In the genomic region with DNA sequence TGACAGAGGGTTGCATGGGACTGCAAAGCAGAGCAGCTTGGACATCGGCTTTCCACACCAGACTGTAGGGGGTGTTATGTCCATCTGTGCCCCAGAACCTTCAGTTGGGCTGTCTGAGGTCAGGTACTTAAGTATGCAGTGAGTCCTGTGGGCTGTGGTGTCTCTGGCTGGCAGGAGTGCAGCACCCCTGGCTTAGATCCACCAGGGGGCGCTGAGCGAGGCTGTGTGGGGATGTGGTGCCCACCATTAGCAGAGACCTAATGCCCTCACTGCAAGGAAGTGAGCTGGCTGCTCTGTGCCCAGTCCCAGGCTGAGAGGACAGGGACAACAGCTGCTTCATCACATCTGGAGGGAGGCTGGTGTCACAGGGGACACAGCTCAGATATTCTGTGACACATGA, we compare ENCODE assay signal across 9 mouse cellular contexts.
A peak's percentile ranks its signal among the peaks of the same experiment; 100 is the strongest.
DNase-seq lines count a peak whose midpoint lies in the region; ATAC-seq and TF ChIP-seq lines count a peak whose summit lies in the region.
"Had no signal": no experiment of that assay in that cellular context is flagged by ENCODE, and none has a peak within 500 bp of the region (broad histone marks: within the 10 kb centered on the region; RNA-seq: fewer than 3 reads in every experiment).

No protein-coding gene starts in this region.

- TF ChIP-seq CTCF in ES-Bruce4 (IDR thresholded peaks at IDR 0.05; ENCODE audit: low read depth, low read length) = peak; percentile 91

- ATAC-seq in heart, embryonic 13.5 days (ENCODE audit: extremely low read depth, insufficient number of reproducible peaks, low FRiP score, low TSS enrichment) = no peak
- ATAC-seq in limb, embryonic 14.5 days (ENCODE audit: low FRiP score, low read depth) = peak; percentile 36; the same call in 1 of the 2 replicates
- ATAC-seq in frontal cortex, adult (ENCODE audit: low TSS enrichment) = no peak

- TF ChIP-seq POLR2A in ES-Bruce4 (IDR thresholded peaks at IDR 0.05; ENCODE audit: insufficient read depth, low read length) = no peak
- no peak for TF ChIP-seq POLR2A in limb, embryonic 14.5 days (IDR thresholded peaks at IDR 0.05; ENCODE audit: borderline replicate concordance, extremely low read depth, insufficient read depth, insufficient read length)

- no peak for TF ChIP-seq EP300 in ES-Bruce4 (IDR thresholded peaks at IDR 0.05; ENCODE audit: insufficient read depth, low read depth, low read length)

- no peaks in the 10 kb centered on the region for H3K27me3 ChIP-seq in ES-Bruce4 (ENCODE audit: control insufficient read depth, insufficient read depth, low read length, poor library complexity, severe bottlenecking)
- H3K27me3 ChIP-seq in heart, embryonic 13.5 days (replicated peaks) = no peaks in the 10 kb centered on the region; the same call in 1 of the 2 replicates
- no peaks in the 10 kb centered on the region for H3K27me3 ChIP-seq in limb, embryonic 14.5 days (ENCODE audit: control insufficient read depth, insufficient read depth, low read length)

- no peak overlapping the region for H3K4me2 ChIP-seq in heart, embryonic 13.5 days
- H3K4me2 ChIP-seq in limb, embryonic 14.5 days (replicated peaks; ENCODE audit: low read depth, low read length, severe bottlenecking) = no peak overlapping the region

- no peak overlapping the region for H3K4me3 ChIP-seq in ES-Bruce4 (ENCODE audit: low read depth, low read length)
- H3K4me3 ChIP-seq in heart, embryonic 13.5 days = no peak overlapping the region
- H3K4me3 ChIP-seq in limb, embryonic 14.5 days (replicated peaks; ENCODE audit: low read length) = no peak overlapping the region
- H3K4me3 ChIP-seq: erythroblast, embryonic 14.5 days had no signal

- DNase-seq in layer of hippocampus, adult 11-12 months (ENCODE audit: low spot score) = peak; percentile 54
- DNase-seq in layer of hippocampus, postnatal 36 days = no peak
- DNase-seq in cerebellum, adult 9-11 months = peak; percentile 65
- DNase-seq in limb, embryonic 14.5 days (ENCODE audit: low spot score) = no peak
- peak; percentile 21 to 49 for DNase-seq in natural killer cell, adult 2 months (ENCODE audit: low spot score in 2 of 2)

- H3K36me3 ChIP-seq in ES-Bruce4 (ENCODE audit: control insufficient read depth, insufficient read depth, low read length, poor library complexity, severe bottlenecking) = no peaks in the 10 kb centered on the region
- H3K36me3 ChIP-seq in heart, embryonic 13.5 days = peaks cover 2% of the 10 kb centered on the region; the same call in 1 of the 2 replicates
- no peaks in the 10 kb centered on the region for H3K36me3 ChIP-seq in limb, embryonic 14.5 days (ENCODE audit: control insufficient read depth, insufficient read depth, low read length)

- no peaks in the 10 kb centered on the region for H3K9me3 ChIP-seq in ES-Bruce4 (replicated peaks; ENCODE audit: control insufficient read depth, insufficient read depth, low read length, poor library complexity, severe bottlenecking)
- no peaks in the 10 kb centered on the region for H3K9me3 ChIP-seq in heart, embryonic 13.5 days
- no peaks in the 10 kb centered on the region for H3K9me3 ChIP-seq in limb, embryonic 14.5 days (ENCODE audit: control insufficient read depth, low read length)

- H3K27ac ChIP-seq in ES-Bruce4 (ENCODE audit: insufficient read depth, low read length) = no peak overlapping the region
- peak overlapping the region; percentile 95 for H3K27ac ChIP-seq in heart, embryonic 13.5 days (replicated peaks)
- H3K27ac ChIP-seq in limb, embryonic 14.5 days (replicated peaks; ENCODE audit: low read depth, low read length) = no peak overlapping the region

- no peak overlapping the region for H3K9ac ChIP-seq in ES-Bruce4 (ENCODE audit: low read depth, poor library complexity, severe bottlenecking)
- H3K9ac ChIP-seq in heart, embryonic 13.5 days = peak overlapping the region; percentile 19; the same call in 1 of the 2 replicates
- H3K9ac ChIP-seq in limb, embryonic 14.5 days (ENCODE audit: low read depth, low read length, severe bottlenecking) = no peak overlapping the region

- no peaks in the 10 kb centered on the region for H3K4me1 ChIP-seq in ES-Bruce4 (ENCODE audit: control insufficient read depth, insufficient read depth, low read length)
- peaks cover 86% of the 10 kb centered on the region for H3K4me1 ChIP-seq in heart, embryonic 13.5 days
- peaks cover 17% of the 10 kb centered on the region for H3K4me1 ChIP-seq in limb, embryonic 14.5 days (ENCODE audit: control insufficient read depth, insufficient read depth, low read length)

- WGBS in heart, embryonic 13.5 days = 13% methylated on average over 3 of the region's 3 CpGs
- WGBS in limb, embryonic 14.5 days = 10% methylated on average over 3 of the region's 3 CpGs

Comparison
In these comparisons a context has a peak if more than half of its experiments do, and no peak if none do; other contexts are left out.
1. DNase-seq: peak in layer of hippocampus, adult 11-12 months (single experiment), cerebellum, adult 9-11 months (single experiment) and natural killer cell, adult 2 months (2 of 2); none in layer of hippocampus, postnatal 36 days (0 of 2) and limb, embryonic 14.5 days (single experiment).